Mouse (Mus musculus) midbrain, embryonic 10.5 days (tissue): ENCODE data around the gene Tcirg1. TPM values are rescaled to one million over a fixed set of nuclear protein-coding genes. Genes with fewer than 3 reads are reported as not detected.

Source experiments
- DNase-seq: peaks from one replicate; pipeline ENCODE4 v3.0.0-alpha.2; 2017; ENCODE audit warnings: low spot score
- H3K27ac ChIP-seq: fragments of 300-500 bp; sonication (generic); replicated peaks from 2 replicates; pipeline ENCODE4 v1.5.1; 2016; ENCODE audit warnings: mild to moderate bottlenecking
- H3K27me3 ChIP-seq: fragments of 300-500 bp; sonication (generic); 2 replicates; pipeline ENCODE4 v1.6.1; 2016; ENCODE audit warnings: low read depth, mild to moderate bottlenecking; ENCODE audit not compliant: poor library complexity, severe bottlenecking
- H3K36me3 ChIP-seq: fragments of 300-500 bp; sonication (generic); 2 replicates; pipeline ENCODE4 v1.6.1; 2016; ENCODE audit warnings: mild to moderate bottlenecking, moderate library complexity
- H3K4me1 ChIP-seq: fragments of 300-500 bp; sonication (generic); 2 replicates; pipeline ENCODE4 v1.6.1; 2016
- H3K4me3 ChIP-seq: fragments of 300-500 bp; sonication (generic); 2 replicates; pipeline ENCODE4 v1.5.1; 2016; ENCODE audit warnings: mild to moderate bottlenecking, moderate library complexity
- H3K9me3 ChIP-seq: fragments of 300-500 bp; sonication (generic); replicated peaks from 2 replicates; pipeline ENCODE4 v1.6.1; 2016; ENCODE audit warnings: mild to moderate bottlenecking
- WGBS: fragments of 180-500 bp; shearing (Covaris S2); methylation state at CpG from one replicate; pipeline ENCODE4 v1.1.7; 2016; 5-methylcytosine and 5-hydroxymethylcytosine counted together
- polyA plus RNA-seq: library from polyadenylated mRNA; unstranded; fragments of >200 nt; fragmentation: Nextera tagmentation; extraction: Ambion mirVana; gene quantifications from 2 replicates; pipeline ENCODE4 v1.2.1, GENCODE M21; 2016

Tcirg1 gene
- polyA plus RNA-seq = 17.0 and 17.6 TPM in 2 replicates

DNA sequence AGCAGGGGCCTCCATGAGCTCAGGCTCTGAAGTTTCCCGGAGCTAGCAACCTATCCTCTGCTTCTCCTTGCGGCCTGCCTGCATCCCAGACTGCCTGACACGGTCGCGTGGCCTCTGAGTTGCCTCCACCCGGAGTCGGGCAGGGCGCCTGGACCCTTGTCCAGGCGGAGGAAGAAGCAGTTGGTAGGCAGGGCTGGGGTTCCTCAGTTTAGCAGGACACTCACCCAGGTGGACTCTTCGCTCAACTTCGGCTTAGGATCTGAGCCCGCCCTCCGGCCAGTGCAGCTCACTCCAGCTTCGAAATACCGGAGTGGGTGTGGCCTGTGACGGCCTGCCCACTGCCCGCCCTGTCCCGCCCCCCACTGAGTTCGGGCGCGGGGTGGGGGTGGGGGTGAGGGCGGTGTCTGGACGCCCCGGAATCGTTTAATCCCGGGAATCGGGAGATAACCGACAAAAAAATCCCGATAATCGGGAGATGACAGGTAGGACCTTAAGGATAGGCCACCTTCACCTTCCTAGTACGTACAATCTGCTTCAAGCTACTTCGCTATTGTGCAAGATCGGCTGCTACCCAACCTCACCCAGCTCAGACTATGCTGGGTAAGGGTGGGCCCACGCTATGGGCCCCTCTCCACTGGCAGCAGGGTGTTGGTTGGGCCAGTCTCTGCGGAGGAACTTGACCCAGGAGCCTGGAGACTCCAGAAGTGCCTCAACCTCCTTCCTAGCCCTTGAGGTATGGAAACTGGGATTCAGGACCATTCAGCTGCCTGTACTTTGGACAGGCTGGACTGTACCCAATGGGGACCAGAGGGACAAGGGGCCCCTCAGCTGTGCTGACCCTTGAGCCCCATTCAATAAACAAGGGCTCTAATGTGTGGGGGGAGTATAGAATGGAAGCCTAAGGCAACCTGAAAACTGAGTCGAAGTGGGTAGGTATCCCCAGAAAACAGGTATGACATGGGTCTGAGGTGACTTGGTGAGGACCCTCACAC is at the start of gene Tcirg1:
TSS of gene Tcirg1 (minus strand) at position 339 of the 992 bp plus-strand sequence.
- 6% methylated on average over 36 of the region's 36 CpGs for WGBS
- peaks cover 54% of the 10 kb centered on the region for H3K4me1 ChIP-seq

DNA sequence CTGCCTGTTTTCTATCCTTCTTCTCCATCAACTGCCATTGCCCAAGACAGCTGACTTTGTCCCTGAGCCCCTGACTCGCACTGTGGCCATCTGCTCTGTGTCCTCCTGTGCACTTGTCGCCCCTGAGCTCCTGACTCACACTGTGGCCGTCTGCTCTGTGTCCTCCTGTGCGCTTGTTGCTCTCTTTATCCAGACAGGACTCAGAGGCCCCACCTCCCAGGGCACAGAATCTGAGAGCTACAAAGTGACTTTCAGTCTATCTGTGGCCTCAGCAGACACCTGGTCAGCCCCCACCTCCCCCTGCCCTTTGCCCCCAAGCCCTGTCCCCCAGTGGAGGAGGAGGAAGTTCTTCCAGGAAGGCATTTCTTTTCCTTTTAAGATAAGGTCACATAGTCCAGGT is 48.9 kb upstream of the Tcirg1 start:
- Histone ChIP-seq H3K27ac (no peak overlapping the region), H3K27me3 (no peaks in the 10 kb centered on the region), H3K4me1 (no peaks in the 10 kb centered on the region), H3K9me3 (no peaks in the 10 kb centered on the region), H3K36me3 (no peaks in the 10 kb centered on the region), H3K4me3 (no peak overlapping the region)
- DNase-seq = no peak
- WGBS = 68% methylated on average over 4 of the region's 4 CpGs

More for the DNA sequence above, at the start of gene Tcirg1:
- Histone ChIP-seq H3K9me3 (no peaks in the 10 kb centered on the region), H3K27me3 (peaks cover 26% of the 10 kb centered on the region), H3K36me3 (peaks cover 51% of the 10 kb centered on the region), H3K27ac (peak within 1 kb of the TSS; percentile 77), H3K4me3 (peak within 1 kb of the TSS; percentile 60)
- DNase-seq = peak; percentile 60

GRCm38 (mm10) chr19:3955033-3955432 is 48.1 kb upstream of the Tcirg1 start:
- Histone ChIP-seq H3K27ac (no peak overlapping the region), H3K36me3 (no peaks in the 10 kb centered on the region), H3K9me3 (no peaks in the 10 kb centered on the region), H3K27me3 (no peaks in the 10 kb centered on the region), H3K4me3 (no peak overlapping the region), H3K4me1 (no peaks in the 10 kb centered on the region)
- WGBS = 84% methylated on average over 3 of the region's 3 CpGs
- no peak for DNase-seq

DNA sequence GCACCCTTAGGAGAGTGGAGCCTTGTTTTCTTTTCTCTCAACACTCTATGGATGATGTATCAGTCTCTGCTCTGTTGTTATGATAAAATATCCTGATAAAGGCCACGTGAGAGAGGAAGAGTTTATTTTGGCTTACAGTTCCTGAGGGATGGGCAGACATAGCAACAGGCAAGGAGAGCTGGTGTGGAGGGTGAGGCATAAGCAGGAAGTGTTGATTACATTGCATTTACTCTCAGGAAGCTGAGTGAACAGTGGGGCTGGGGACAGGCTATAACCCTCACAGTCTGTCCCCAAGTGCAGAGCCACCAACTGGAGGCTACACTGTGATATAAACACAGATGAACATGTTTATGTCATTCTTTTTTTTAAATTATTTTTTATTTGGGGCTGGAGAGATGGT is 45.2 kb upstream of the Tcirg1 start:
- Histone ChIP-seq H3K27me3 (no peaks in the 10 kb centered on the region), H3K27ac (no peak overlapping the region), H3K9me3 (no peaks in the 10 kb centered on the region), H3K36me3 (no peaks in the 10 kb centered on the region), H3K4me3 (no peak overlapping the region), H3K4me1 (0 out of 2 replicates have a peak, but pooled peaks cover 3% of the 10 kb centered on the region)
- DNase-seq = no peak
- 68% methylated on average over 1 of the region's 1 CpGs for WGBS

GRCm38 (mm10) chr19:3951461-3951860 is 44.5 kb upstream of the Tcirg1 start:
- Histone ChIP-seq H3K9me3 (no peaks in the 10 kb centered on the region), H3K27me3 (no peaks in the 10 kb centered on the region), H3K4me1 (0 out of 2 replicates have a peak, but pooled peaks cover 3% of the 10 kb centered on the region), H3K27ac (no peak overlapping the region), H3K4me3 (no peak overlapping the region), H3K36me3 (no peaks in the 10 kb centered on the region)
- no peak for DNase-seq

DNA sequence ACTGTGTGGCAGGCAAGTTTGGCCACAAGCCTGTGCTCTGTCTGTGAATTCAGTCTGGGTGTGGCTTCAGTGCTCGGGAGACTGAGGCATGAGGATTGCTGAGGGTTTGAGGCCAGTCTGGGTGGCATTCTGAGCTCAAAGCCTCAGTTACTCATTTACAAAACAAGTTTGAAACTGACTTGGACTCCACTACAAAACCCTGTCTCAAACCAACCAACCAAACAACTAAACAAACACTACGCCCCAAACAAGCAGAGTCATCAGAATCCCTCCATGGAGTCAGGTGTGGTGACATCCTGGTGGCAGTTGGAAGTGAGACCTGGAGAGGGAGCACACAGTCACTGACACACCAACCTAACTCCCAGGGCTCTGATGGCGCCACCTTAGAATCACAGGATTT is 43.4 kb upstream of the Tcirg1 start:
- Histone ChIP-seq H3K9me3 (no peaks in the 10 kb centered on the region), H3K27ac (no peak overlapping the region), H3K4me3 (no peak overlapping the region), H3K36me3 (no peaks in the 10 kb centered on the region), H3K4me1 (0 out of 2 replicates have a peak, but pooled peaks cover 3% of the 10 kb centered on the region), H3K27me3 (no peaks in the 10 kb centered on the region)
- 77% methylated on average over 3 of the region's 3 CpGs for WGBS
- DNase-seq = no peak

DNA sequence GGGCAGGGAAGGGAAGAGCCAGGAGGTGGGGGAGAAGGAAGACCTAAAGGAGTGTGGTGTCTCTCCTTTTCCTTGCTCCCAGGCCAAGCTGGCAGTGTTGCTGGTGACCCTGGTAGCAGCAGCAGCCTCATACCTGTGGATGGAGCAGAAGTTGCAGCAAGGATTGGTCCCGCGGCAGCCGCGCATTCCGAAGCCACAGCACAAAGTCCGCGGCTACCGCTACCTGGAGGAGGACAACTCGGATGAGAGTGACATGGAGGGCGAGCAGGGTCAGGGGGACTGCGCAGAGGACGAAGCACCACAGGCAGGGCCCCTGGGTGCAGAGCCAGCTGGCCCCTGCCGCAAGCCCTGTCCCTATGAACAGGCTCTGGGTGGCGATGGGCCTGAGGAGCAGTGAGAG is 41.6 kb upstream of the Tcirg1 start:
- DNase-seq = no peak
- WGBS = 78% methylated on average over 14 of the region's 14 CpGs
- Histone ChIP-seq H3K27ac (no peak overlapping the region), H3K36me3 (no peaks in the 10 kb centered on the region), H3K4me1 (0 out of 2 replicates have a peak, but pooled peaks cover 3% of the 10 kb centered on the region), H3K4me3 (no peak overlapping the region), H3K27me3 (no peaks in the 10 kb centered on the region), H3K9me3 (no peaks in the 10 kb centered on the region)

DNA sequence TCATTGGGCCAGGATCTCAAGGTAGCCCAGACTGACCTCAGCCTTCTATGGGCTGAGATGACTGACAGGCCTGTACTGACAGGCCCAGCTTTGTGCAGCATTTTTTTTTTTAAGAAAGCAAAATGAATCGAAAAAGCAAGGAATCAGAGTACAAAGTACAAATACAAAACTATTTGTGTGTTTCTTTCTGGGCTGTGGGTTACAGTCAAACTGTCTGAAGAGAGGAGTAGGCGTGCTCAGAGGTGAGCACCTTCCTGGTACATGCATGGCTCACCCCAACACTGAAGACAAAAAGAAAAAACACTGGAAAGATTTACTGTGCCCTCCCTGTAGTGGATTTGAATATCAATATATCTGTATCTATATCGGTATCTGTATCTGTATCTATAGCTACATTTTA is 40.9 kb upstream of the Tcirg1 start:
- 83% methylated on average over 3 of the region's 3 CpGs for WGBS
- peaks cover 6% of the 10 kb centered on the region; the same call in 1 of the 2 replicates for H3K4me1 ChIP-seq
- H3K9me3 ChIP-seq = no peaks in the 10 kb centered on the region
- DNase-seq = no peak
- H3K27ac ChIP-seq = no peak overlapping the region
- no peak overlapping the region for H3K4me3 ChIP-seq
- no peaks in the 10 kb centered on the region for H3K36me3 ChIP-seq
- peaks cover 7% of the 10 kb centered on the region; the same call in 1 of the 2 replicates for H3K27me3 ChIP-seq

DNA sequence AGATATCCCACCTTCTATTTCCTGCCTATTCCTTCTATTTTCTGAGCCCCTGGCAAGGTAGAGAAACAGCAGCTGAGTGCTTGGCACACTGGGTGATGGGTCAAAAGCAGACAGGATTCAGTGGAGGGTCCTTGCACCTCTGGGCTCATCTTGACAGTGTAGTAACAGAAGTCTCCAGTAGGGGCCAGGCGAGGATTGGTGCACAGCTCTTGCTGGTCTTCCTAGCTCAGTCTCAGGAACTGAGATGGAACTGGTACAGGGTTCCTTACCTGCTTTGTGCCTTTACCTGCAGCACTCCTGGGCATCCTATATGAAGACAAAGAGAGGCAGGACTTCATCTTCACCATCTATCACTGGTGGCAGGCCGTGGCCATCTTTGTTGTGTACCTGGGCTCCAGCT is 39.8 kb upstream of the Tcirg1 start:
- Histone ChIP-seq H3K27me3 (peaks cover 18% of the 10 kb centered on the region; the same call in 1 of the 2 replicates), H3K36me3 (no peaks in the 10 kb centered on the region), H3K4me3 (no peak overlapping the region), H3K27ac (no peak overlapping the region), H3K9me3 (no peaks in the 10 kb centered on the region), H3K4me1 (peaks cover 6% of the 10 kb centered on the region; the same call in 1 of the 2 replicates)
- peak; percentile 61 for DNase-seq
- 20% methylated on average over 2 of the region's 2 CpGs for WGBS

- WGBS = 38% methylated on average over 10 of the region's 10 CpGs
- Histone ChIP-seq H3K4me3 (no peak overlapping the region), H3K36me3 (no peaks in the 10 kb centered on the region), H3K27ac (no peak overlapping the region), H3K27me3 (peaks cover 18% of the 10 kb centered on the region; the same call in 1 of the 2 replicates), H3K4me1 (peaks cover 6% of the 10 kb centered on the region; the same call in 1 of the 2 replicates), H3K9me3 (no peaks in the 10 kb centered on the region)
- no peak for DNase-seq
Measured at GRCm38 (mm10) chr19:3945872-3946564, 39.1 kb upstream of the Tcirg1 start.

DNA sequence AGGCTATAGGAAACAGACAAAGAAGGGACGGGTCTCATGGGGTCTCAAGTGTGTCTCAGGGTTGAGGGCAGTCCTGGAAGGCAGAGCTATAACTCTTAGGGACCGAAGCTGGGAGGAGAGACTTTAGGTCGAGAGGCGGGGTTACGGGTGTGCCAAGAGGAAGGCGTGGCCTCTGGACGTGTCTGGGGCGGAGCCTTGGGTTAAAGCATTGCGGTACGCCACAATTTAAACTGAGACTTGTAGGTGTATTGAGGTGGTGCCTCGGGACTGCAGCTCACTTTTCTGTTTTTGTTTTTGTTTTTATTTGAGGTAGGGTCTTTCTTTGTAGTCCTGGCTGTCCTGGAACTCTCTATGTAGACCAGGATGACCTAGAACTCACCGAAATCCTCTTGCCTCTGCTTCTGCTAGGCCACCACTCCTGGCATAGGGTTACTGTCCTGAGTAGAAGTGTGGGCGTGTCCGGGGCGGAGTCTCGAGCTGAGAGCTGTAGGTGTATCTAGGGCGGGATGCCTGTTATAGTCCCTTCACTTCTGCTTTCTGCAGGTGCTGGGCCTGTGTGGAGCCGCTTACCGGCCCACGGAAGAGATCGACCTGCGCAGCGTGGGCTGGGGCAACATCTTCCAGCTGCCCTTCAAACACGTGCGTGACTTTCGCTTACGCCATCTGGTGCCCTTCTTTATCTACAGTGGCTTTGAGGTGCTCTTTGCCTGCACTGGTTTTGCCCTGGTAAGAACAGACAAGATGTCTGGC is 36.2 kb upstream of the Tcirg1 start:
- WGBS = 24% methylated on average over 27 of the region's 27 CpGs
- Histone ChIP-seq H3K27me3 (peaks cover 18% of the 10 kb centered on the region; the same call in 1 of the 2 replicates), H3K27ac (no peak overlapping the region), H3K36me3 (no peaks in the 10 kb centered on the region), H3K4me3 (peak overlapping the region; percentile 10; the same call in 1 of the 2 replicates), H3K4me1 (peaks cover 4% of the 10 kb centered on the region; the same call in 1 of the 2 replicates), H3K9me3 (no peaks in the 10 kb centered on the region)
- no peak for DNase-seq

DNA sequence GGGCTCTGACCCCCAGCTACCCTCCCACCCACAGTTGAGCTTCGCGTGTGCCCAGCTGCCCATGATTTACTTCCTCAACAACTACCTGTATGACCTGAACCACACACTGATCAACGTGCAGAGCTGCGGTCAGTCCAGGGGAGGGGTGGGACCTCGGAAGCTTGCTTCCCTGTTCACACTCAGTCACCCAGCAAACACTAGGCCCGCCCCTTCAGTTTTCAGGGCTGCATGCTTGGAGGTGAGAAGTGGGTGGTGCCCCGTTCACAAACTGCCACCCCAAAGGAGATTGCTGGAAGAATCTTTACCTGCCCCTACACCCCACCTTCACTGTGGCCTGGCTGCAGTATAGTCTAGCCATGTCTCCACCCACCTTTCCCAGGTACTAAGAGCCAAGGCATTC is 35.4 kb upstream of the Tcirg1 start:
- Histone ChIP-seq H3K4me1 (peaks cover 4% of the 10 kb centered on the region; the same call in 1 of the 2 replicates), H3K9me3 (no peaks in the 10 kb centered on the region), H3K27ac (no peak overlapping the region), H3K36me3 (no peaks in the 10 kb centered on the region), H3K4me3 (no peak overlapping the region), H3K27me3 (peaks cover 18% of the 10 kb centered on the region; the same call in 1 of the 2 replicates)
- WGBS = 85% methylated on average over 7 of the region's 7 CpGs
- DNase-seq = no peak
